Mouse (Mus musculus): ENCODE data around the gene Fam174a. TPM values are rescaled to one million over a fixed set of nuclear protein-coding genes. Genes with fewer than 3 reads are reported as not detected.
A peak's percentile ranks its signal among the peaks of the same experiment; 100 is the strongest.

Fam174a gene
- total and polyA plus RNA-seq, 3 experiments: 16.7 to 19.0 TPM; not detected in 1

DNA sequence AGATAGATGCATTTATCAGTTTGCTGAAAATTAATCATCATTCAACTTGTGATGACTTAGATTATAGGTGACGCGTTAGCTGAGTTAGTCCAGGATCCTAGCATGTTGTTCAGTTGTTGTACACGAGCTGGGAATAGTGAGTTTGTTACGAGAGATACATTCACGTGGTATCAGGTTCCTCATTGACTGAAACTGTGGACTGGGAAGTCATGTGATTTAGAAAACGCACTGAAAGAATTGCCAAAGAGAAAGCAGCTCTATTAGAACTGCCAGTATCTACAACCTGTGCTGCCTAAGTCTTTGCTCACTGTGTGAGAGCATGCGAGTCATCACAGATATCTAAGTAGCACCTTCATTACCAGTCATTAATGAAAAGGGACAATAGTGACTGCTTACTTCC, 9.6 kb downstream of the Fam174a start:
- Histone ChIP-seq H3K9me3 (replicated peaks; ENCODE audit: insufficient read depth, low read length) (no peaks in the 10 kb centered on the region), H3K27ac (ENCODE audit: control insufficient read depth, low read depth, low read length) (no peak overlapping the region), H3K27me3 (ENCODE audit: control insufficient read depth in 1 of 2, insufficient read depth in 2 of 2, low read length in 2 of 2) (no peaks in the 10 kb centered on the region), H3K79me2 (ENCODE audit: control insufficient read depth, insufficient read depth, low read length, poor library complexity) (peaks cover 3% of the 10 kb centered on the region; the same call in 1 of the 2 replicates), H3K4me3 (ENCODE audit: control insufficient read depth in 1 of 2, insufficient read depth in 1 of 2, low read depth in 2 of 2, low read length in 2 of 2) (no peak overlapping the region), H3K36me3 (ENCODE audit: control insufficient read depth in 1 of 2, insufficient read depth in 2 of 2, low read length in 2 of 2) (peaks cover 0 to 12% of the 10 kb centered on the region in 2 experiments; a peak in 2 of 4 replicates), H3K9ac (ENCODE audit: control insufficient read depth, low read depth, low read length, poor library complexity, severe bottlenecking) (no peak overlapping the region), H3K4me1 (ENCODE audit: control insufficient read depth in 1 of 2, insufficient read depth in 2 of 2, low read length in 2 of 2) (no peaks in the 10 kb centered on the region)
- TF ChIP-seq USF1 (IDR thresholded peaks at IDR 0.05; ENCODE audit: low read depth, low read length): peak; percentile 50
- no peak for TF ChIP-seq CTCF (IDR thresholded peaks at IDR 0.05 in 2 of 3, conservative IDR thresholded peaks at IDR 0.05 in 1 of 3; ENCODE audit: control insufficient read depth in 1 of 3, insufficient read depth in 1 of 3, low read depth in 2 of 3, low read length in 3 of 3, poor library complexity in 1 of 3, severe bottlenecking in 1 of 3)
- no peak for TF ChIP-seq POLR2AphosphoS2 (IDR thresholded peaks at IDR 0.05; ENCODE audit: low read length)
- TF ChIP-seq NELFE (IDR thresholded peaks at IDR 0.05; ENCODE audit: low read depth, low read length): no peak
- no peak for TF ChIP-seq GABPA (IDR thresholded peaks at IDR 0.05; ENCODE audit: low read depth, low read length)
- TF ChIP-seq SIN3A (IDR thresholded peaks at IDR 0.05; ENCODE audit: low read length): no peak
- peak; percentile 28 for DNase-seq (ENCODE audit: low read depth, low spot score)

DNA sequence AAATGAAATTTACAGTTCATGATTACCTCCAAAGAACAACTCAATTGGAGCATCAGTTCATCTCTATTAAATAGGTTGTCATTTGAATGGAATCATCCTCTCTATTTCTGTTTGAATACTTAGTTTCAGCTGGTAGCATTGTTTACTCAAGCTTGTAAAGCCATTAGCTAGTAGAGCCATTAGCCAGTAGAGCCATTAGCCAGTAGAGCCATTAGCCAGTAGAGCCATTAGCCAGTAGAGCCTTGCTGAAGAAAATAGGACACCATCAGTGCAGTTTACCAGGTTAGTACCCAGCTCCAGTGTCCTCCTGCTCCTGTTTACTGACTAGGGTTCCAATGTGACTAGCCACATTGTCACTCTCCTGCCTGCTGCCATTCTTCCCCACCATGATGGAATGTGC, 13.4 kb downstream of the Fam174a start:
- DNase-seq (ENCODE audit: low read depth, low spot score): no peak
- H3K27ac ChIP-seq (ENCODE audit: control insufficient read depth, low read depth, low read length): no peak overlapping the region
- TF ChIP-seq ZKSCAN1 (IDR thresholded peaks at IDR 0.05; ENCODE audit: low read depth, low read length) (peak; percentile 91), MAX (IDR thresholded peaks at IDR 0.05; ENCODE audit: low read length) (no peak)
- no peaks in the 10 kb centered on the region for H3K27me3 ChIP-seq (ENCODE audit: control insufficient read depth in 1 of 2, insufficient read depth in 2 of 2, low read length in 2 of 2)
- no peak overlapping the region for H3K4me3 ChIP-seq (ENCODE audit: control insufficient read depth in 1 of 2, insufficient read depth in 1 of 2, low read depth in 2 of 2, low read length in 2 of 2)
- no peak overlapping the region for H3K9ac ChIP-seq (ENCODE audit: control insufficient read depth, low read depth, low read length, poor library complexity, severe bottlenecking)
- H3K4me1 ChIP-seq (ENCODE audit: control insufficient read depth in 1 of 2, insufficient read depth in 2 of 2, low read length in 2 of 2): no peaks in the 10 kb centered on the region
- no peaks in the 10 kb centered on the region for H3K79me2 ChIP-seq (ENCODE audit: control insufficient read depth, insufficient read depth, low read length, poor library complexity)
- H3K9me3 ChIP-seq (replicated peaks; ENCODE audit: insufficient read depth, low read length): no peaks in the 10 kb centered on the region
- peaks cover 0 to 17% of the 10 kb centered on the region in 2 experiments; a peak in 2 of 4 replicates for H3K36me3 ChIP-seq (ENCODE audit: control insufficient read depth in 1 of 2, insufficient read depth in 2 of 2, low read length in 2 of 2)

DNA sequence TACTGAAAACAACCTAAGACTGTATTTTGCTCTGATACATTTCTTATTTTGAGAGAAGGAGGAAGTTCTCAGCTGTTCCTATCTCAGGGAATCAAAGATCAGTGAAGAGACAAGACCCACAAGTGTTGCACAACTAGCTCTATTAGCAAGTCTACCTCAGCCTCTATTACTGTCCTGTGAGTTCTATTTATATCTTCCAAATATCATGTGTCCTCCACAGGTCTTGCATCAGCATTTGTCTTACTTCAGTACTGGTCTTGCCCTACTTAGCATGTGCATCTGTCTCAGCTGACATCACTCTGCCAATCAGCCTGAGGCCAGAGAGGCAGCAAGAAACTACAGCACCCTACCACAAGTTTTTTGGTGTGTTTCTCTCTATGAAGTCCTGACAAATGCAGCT, 26.2 kb downstream of the Fam174a start:
- Histone ChIP-seq H3K4me3 (ENCODE audit: control insufficient read depth in 1 of 2, insufficient read depth in 1 of 2, low read depth in 2 of 2, low read length in 2 of 2) (no peak overlapping the region), H3K9ac (ENCODE audit: control insufficient read depth, low read depth, low read length, poor library complexity, severe bottlenecking) (no peak overlapping the region), H3K4me1 (ENCODE audit: control insufficient read depth in 1 of 2, insufficient read depth in 2 of 2, low read length in 2 of 2) (peaks cover 0 to 9% of the 10 kb centered on the region in 2 experiments; a peak in 1 of 4 replicates), H3K9me3 (replicated peaks; ENCODE audit: insufficient read depth, low read length) (no peaks in the 10 kb centered on the region), H3K27ac (ENCODE audit: control insufficient read depth, low read depth, low read length) (no peak overlapping the region), H3K36me3 (ENCODE audit: control insufficient read depth in 1 of 2, insufficient read depth in 2 of 2, low read length in 2 of 2) (peaks cover 0 to 6% of the 10 kb centered on the region in 2 experiments; a peak in 3 of 4 replicates), H3K79me2 (ENCODE audit: control insufficient read depth, insufficient read depth, low read length, poor library complexity) (no peaks in the 10 kb centered on the region), H3K27me3 (ENCODE audit: control insufficient read depth in 1 of 2, insufficient read depth in 2 of 2, low read length in 2 of 2) (no peaks in the 10 kb centered on the region)
- TF ChIP-seq BHLHE40 (IDR thresholded peaks at IDR 0.05; ENCODE audit: borderline replicate concordance, low read depth, low read length): no peak
- TF ChIP-seq ZMIZ1 (IDR thresholded peaks at IDR 0.05; ENCODE audit: low read depth, low read length): no peak
- no peak for TF ChIP-seq MYB (IDR thresholded peaks at IDR 0.05; ENCODE audit: low read depth, low read length)
- TF ChIP-seq USF1 (IDR thresholded peaks at IDR 0.05; ENCODE audit: low read depth, low read length): peak; percentile 50; the same call in 1 of the 2 replicates
- TF ChIP-seq ETS1 (IDR thresholded peaks at IDR 0.05; ENCODE audit: low read depth, low read length): peak; percentile 62; the same call in 1 of the 2 replicates
- TF ChIP-seq GATA1 (IDR thresholded peaks at IDR 0.05; ENCODE audit: low read depth, low read length): peak; percentile 42; the same call in 1 of the 2 replicates
- no peak for TF ChIP-seq MXI1 (IDR thresholded peaks at IDR 0.05; ENCODE audit: low read depth, low read length)
- no peak for TF ChIP-seq POLR2AphosphoS2 (IDR thresholded peaks at IDR 0.05; ENCODE audit: low read length)
- TF ChIP-seq MAFK (IDR thresholded peaks at IDR 0.05; ENCODE audit: borderline replicate concordance, low read depth, low read length): no peak
- no peak for TF ChIP-seq ZC3H11A (IDR thresholded peaks at IDR 0.05; ENCODE audit: low read depth, low read length)
- TF ChIP-seq GABPA (IDR thresholded peaks at IDR 0.05; ENCODE audit: low read depth, low read length): no peak
- no peak for TF ChIP-seq KAT2A (conservative IDR thresholded peaks at IDR 0.05; ENCODE audit: low read depth, low read length)
- no peak for TF ChIP-seq ELF1 (IDR thresholded peaks at IDR 0.05; ENCODE audit: low read depth, low read length)
- no peak for TF ChIP-seq NELFE (IDR thresholded peaks at IDR 0.05; ENCODE audit: low read depth, low read length)
- TF ChIP-seq MAZ (IDR thresholded peaks at IDR 0.05; ENCODE audit: low read depth, low read length): no peak
- TF ChIP-seq TCF12 (IDR thresholded peaks at IDR 0.05; ENCODE audit: low read depth, low read length): peak; percentile 25; the same call in 1 of the 2 replicates
- TF ChIP-seq MEF2A (IDR thresholded peaks at IDR 0.05; ENCODE audit: extremely low read depth, insufficient replicate concordance, low read depth, low read length, poor library complexity, severe bottlenecking): peak; percentile 55; the same call in 1 of the 2 replicates
- peak; percentile 26 for DNase-seq (ENCODE audit: low read depth, low spot score)

All from MEL (cell line).